ENCODE assay signal across 8 mouse cellular contexts in genomic region chr13:21944592-21944925, GRCm38 (mm10). TPM values are rescaled to one million over a fixed set of nuclear protein-coding genes. Genes with fewer than 3 reads are reported as not detected.
DNase-seq lines count a peak whose midpoint lies in the region; ATAC-seq and TF ChIP-seq lines count a peak whose summit lies in the region.

No protein-coding gene starts in this region.

- under 1% methylated on average over 7 of the region's 7 CpGs for WGBS in cerebellum, adult 2 months
- 2% methylated on average over 7 of the region's 7 CpGs for WGBS in thymus, adult 2 months
- under 1% methylated on average over 7 of the region's 7 CpGs for WGBS in liver, embryonic 16.5 days (ENCODE audit: insufficient replicate concordance)

- DNase-seq in cerebellum, adult 2 months = no peak
- DNase-seq in cerebellum, adult 9-10 months = no peak
- no peak for DNase-seq in thymus, adult 2 months
- no peak for DNase-seq in thymus, postnatal 36 days
- DNase-seq in thymus, postnatal 10 days (ENCODE audit: low spot score in 2 of 2) = no peak
- no peak for DNase-seq in left cerebral cortex, adult 9 months (ENCODE audit: low spot score in 2 of 2)
- no peak for DNase-seq in kidney, adult 8-10 months

- no peaks in the 10 kb centered on the region for H3K27me3 ChIP-seq in cerebellum, adult 2 months (ENCODE audit: control insufficient read depth, insufficient read depth, low read length)
- H3K27me3 ChIP-seq in thymus, adult 2 months (ENCODE audit: control insufficient read depth, insufficient read depth, low read length) = no peaks in the 10 kb centered on the region
- no peaks in the 10 kb centered on the region for H3K27me3 ChIP-seq in liver, embryonic 16.5 days (ENCODE audit: control insufficient read depth, insufficient read depth, low read depth, low read length)

- peak overlapping the region; percentile 97 for H3K4me3 ChIP-seq in cerebellum, adult 2 months (replicated peaks; ENCODE audit: insufficient read depth, low read depth, low read length)
- H3K4me3 ChIP-seq in thymus, adult 2 months (ENCODE audit: control insufficient read depth, insufficient read depth, low read length) = peak overlapping the region; percentile 87
- peak overlapping the region; percentile 76 for H3K4me3 ChIP-seq in liver, embryonic 16.5 days (ENCODE audit: low read depth, low read length)

- peak overlapping the region; percentile 82 for H3K4me2 ChIP-seq in liver, embryonic 16.5 days (ENCODE audit: low read depth, low read length)

- no peak for TF ChIP-seq POLR2A in cerebellum, adult 2 months (IDR thresholded peaks at IDR 0.05; ENCODE audit: borderline replicate concordance, insufficient read depth, low read length)
- TF ChIP-seq POLR2A in thymus, adult 2 months (IDR thresholded peaks at IDR 0.05; ENCODE audit: control insufficient read depth, extremely low read depth, insufficient read depth, low read length, poor library complexity) = no peak

- TF ChIP-seq CTCF in cerebellum, adult 2 months (IDR thresholded peaks at IDR 0.05; ENCODE audit: borderline replicate concordance, insufficient read depth, low read depth, low read length) = no peak
- TF ChIP-seq CTCF in thymus, adult 2 months (IDR thresholded peaks at IDR 0.05; ENCODE audit: borderline replicate concordance, control insufficient read depth, extremely low read depth, insufficient read depth, low read length, poor library complexity) = no peak

- H3K9ac ChIP-seq in liver, embryonic 16.5 days (ENCODE audit: low read depth, low read length) = peak overlapping the region; percentile 70

- no peaks in the 10 kb centered on the region for H3K9me3 ChIP-seq in liver, embryonic 16.5 days (replicated peaks; ENCODE audit: control insufficient read depth, low read length)

- ATAC-seq in liver, embryonic 16.5 days (ENCODE audit: low read depth) = no peak; the same call in 1 of the 2 replicates

- no peak overlapping the region for H3K27ac ChIP-seq in cerebellum, adult 2 months (ENCODE audit: insufficient read depth, low read length)
- no peak overlapping the region for H3K27ac ChIP-seq in thymus, adult 2 months (ENCODE audit: control insufficient read depth, insufficient read depth, low read length)
- H3K27ac ChIP-seq in liver, embryonic 16.5 days (ENCODE audit: low read length) = no peak overlapping the region

- H3K4me1 ChIP-seq in cerebellum, adult 2 months (ENCODE audit: control insufficient read depth, insufficient read depth, low read length) = no peaks in the 10 kb centered on the region
- H3K4me1 ChIP-seq in thymus, adult 2 months (replicated peaks; ENCODE audit: control insufficient read depth, insufficient read depth, low read length) = peaks cover 6% of the 10 kb centered on the region
- peaks cover 10% of the 10 kb centered on the region for H3K4me1 ChIP-seq in liver, embryonic 16.5 days (ENCODE audit: control insufficient read depth, low read depth, low read length)

- H3K36me3 ChIP-seq in thymus, adult 2 months (ENCODE audit: control insufficient read depth, insufficient read depth, low read length) = no peaks in the 10 kb centered on the region
- no peaks in the 10 kb centered on the region for H3K36me3 ChIP-seq in liver, embryonic 16.5 days (ENCODE audit: control insufficient read depth, insufficient read depth)

RNA-seq across cellular contexts. Expression of gene Zfp184, which starts 0.3 kb away (rescaled TPM):
- 0.95 and 1.0 TPM in 2 replicates for polyA plus RNA-seq in cerebellum, adult 2 months (2012; rRNA removed)
- polyA plus RNA-seq in thymus, adult 2 months (2012; rRNA removed) = 1.1 and 1.6 TPM in 2 replicates
- 0.55 and 0.56 TPM in 2 replicates for polyA plus RNA-seq in liver, embryonic 16.5 days (2015; fragmentation: Nextera tagmentation; extraction: Ambion mirVana)

RNA-seq across cellular contexts. Expression of gene Pom121l2, which starts 36.4 kb away (rescaled TPM):
- polyA plus RNA-seq in cerebellum, adult 2 months (2012; rRNA removed) = not detected in 2 replicates
- polyA plus RNA-seq in thymus, adult 2 months (2012; rRNA removed) = 0.08 and 0.23 TPM in 2 replicates
- not detected in 2 replicates for polyA plus RNA-seq in liver, embryonic 16.5 days (2015; fragmentation: Nextera tagmentation; extraction: Ambion mirVana)
